8 mouse cellular contexts compared by ENCODE assay signal in the genomic region with DNA sequence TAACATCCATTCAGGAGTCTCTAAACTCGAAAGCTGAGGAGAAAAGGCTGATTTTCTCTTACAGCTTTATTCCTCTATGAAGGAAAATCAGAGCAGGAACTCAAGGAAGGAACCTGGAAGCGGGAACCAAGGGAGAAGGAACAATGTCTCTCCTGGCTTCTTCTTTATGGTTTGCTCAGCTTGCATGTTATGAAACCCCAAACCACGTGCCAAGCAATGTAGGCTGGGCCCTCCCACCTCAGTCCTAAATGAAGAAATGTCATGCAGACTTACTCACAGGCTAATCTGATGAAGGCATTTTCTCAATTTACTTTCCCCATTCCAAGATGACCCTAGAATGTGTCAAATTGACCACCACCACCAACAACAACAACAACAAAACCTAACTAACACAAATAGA.
"Had no signal": no experiment of that assay in that cellular context is flagged by ENCODE, and none has a peak within 500 bp of the region (broad histone marks: within the 10 kb centered on the region; RNA-seq: fewer than 3 reads in every experiment).

No protein-coding gene starts in this region.

- DNase-seq: kidney, adult 2 months; kidney, postnatal 25 days; layer of hippocampus, adult 9-11 months; left cerebral cortex, postnatal 4 days; liver, postnatal 0 days; lung, embryonic 14.5 days; thymus, adult 2 months; thymus, postnatal 14 days had no signal
